Mouse (Mus musculus) midbrain, embryonic 10.5 days (tissue): Measurements from ENCODE around the gene Nsd2. TPM values are rescaled to one million over a fixed set of nuclear protein-coding genes. Genes with fewer than 3 reads are reported as not detected.

Experiments used
- DNase-seq: peaks from one replicate; pipeline ENCODE4 v3.0.0-alpha.2; 2017; ENCODE audit warnings: low spot score
- H3K27ac ChIP-seq: fragments of 300-500 bp; sonication (generic); replicated peaks from 2 replicates; pipeline ENCODE4 v1.5.1; 2016; ENCODE audit warnings: mild to moderate bottlenecking
- H3K27me3 ChIP-seq: fragments of 300-500 bp; sonication (generic); 2 replicates; pipeline ENCODE4 v1.6.1; 2016; ENCODE audit warnings: low read depth, mild to moderate bottlenecking; ENCODE audit not compliant: poor library complexity, severe bottlenecking
- H3K36me3 ChIP-seq: fragments of 300-500 bp; sonication (generic); 2 replicates; pipeline ENCODE4 v1.6.1; 2016; ENCODE audit warnings: mild to moderate bottlenecking, moderate library complexity
- H3K4me1 ChIP-seq: fragments of 300-500 bp; sonication (generic); 2 replicates; pipeline ENCODE4 v1.6.1; 2016
- H3K4me3 ChIP-seq: fragments of 300-500 bp; sonication (generic); 2 replicates; pipeline ENCODE4 v1.5.1; 2016; ENCODE audit warnings: mild to moderate bottlenecking, moderate library complexity
- H3K9me3 ChIP-seq: fragments of 300-500 bp; sonication (generic); replicated peaks from 2 replicates; pipeline ENCODE4 v1.6.1; 2016; ENCODE audit warnings: mild to moderate bottlenecking
- WGBS: fragments of 180-500 bp; shearing (Covaris S2); methylation state at CpG from one replicate; pipeline ENCODE4 v1.1.7; 2016; 5-methylcytosine and 5-hydroxymethylcytosine counted together
- polyA plus RNA-seq: library from polyadenylated mRNA; unstranded; fragments of >200 nt; fragmentation: Nextera tagmentation; extraction: Ambion mirVana; gene quantifications from 2 replicates; pipeline ENCODE4 v1.2.1, GENCODE M21; 2016

Gene Nsd2
- polyA plus RNA-seq, 1 experiment from 2014 or later = 91.0 TPM

- H3K4me1 ChIP-seq = peaks cover 69% of the 10 kb centered on the region
- under 1% methylated on average over 119 of the region's 121 CpGs for WGBS
These were observed 452 bp downstream of the Nsd2 start for GRCm38 (mm10) chr5:33820733-33821621.

GRCm38 (mm10) chr5:33821901-33822427 is 1.4 kb downstream of the Nsd2 start:
- Histone ChIP-seq H3K27ac (peak overlapping the region; percentile 100), H3K9me3 (no peaks in the 10 kb centered on the region), H3K4me1 (peaks cover 75% of the 10 kb centered on the region), H3K4me3 (peak overlapping the region; percentile 99), H3K27me3 (no peaks in the 10 kb centered on the region), H3K36me3 (peaks cover 39% of the 10 kb centered on the region)
- no peak for DNase-seq
- 65% methylated on average over 2 of the region's 2 CpGs for WGBS

More at GRCm38 (mm10) chr5:33820733-33821621, 452 bp downstream of the Nsd2 start:
- Histone ChIP-seq H3K27me3 (no peaks in the 10 kb centered on the region), H3K27ac (peak overlapping the region; percentile 100), H3K36me3 (peaks cover 31% of the 10 kb centered on the region), H3K9me3 (no peaks in the 10 kb centered on the region), H3K4me3 (peak overlapping the region; percentile 99)
- peak; percentile 76 for DNase-seq

- 40% methylated on average over 3 of the region's 3 CpGs for WGBS
- H3K4me1 ChIP-seq = peaks cover 73% of the 10 kb centered on the region
- H3K36me3 ChIP-seq = peaks cover 44% of the 10 kb centered on the region
- no peaks in the 10 kb centered on the region for H3K27me3 ChIP-seq
- DNase-seq = no peak
- H3K27ac ChIP-seq = peak overlapping the region; percentile 100; the same call in 1 of the 2 replicates
- no peaks in the 10 kb centered on the region for H3K9me3 ChIP-seq
- peak overlapping the region; percentile 99 for H3K4me3 ChIP-seq
These were observed 1.9 kb downstream of the Nsd2 start for GRCm38 (mm10) chr5:33822456-33822855.

- peaks cover 70% of the 10 kb centered on the region for H3K36me3 ChIP-seq
- H3K9me3 ChIP-seq = no peaks in the 10 kb centered on the region
- DNase-seq = no peak
- H3K4me1 ChIP-seq = peaks cover 46% of the 10 kb centered on the region
- no peaks in the 10 kb centered on the region for H3K27me3 ChIP-seq
- H3K4me3 ChIP-seq = no peak overlapping the region
- H3K27ac ChIP-seq = no peak overlapping the region
These were observed 5.5 kb downstream of the Nsd2 start for GRCm38 (mm10) chr5:33826001-33826400.

- Histone ChIP-seq H3K36me3 (peaks cover 79% of the 10 kb centered on the region), H3K9me3 (no peaks in the 10 kb centered on the region), H3K27me3 (no peaks in the 10 kb centered on the region), H3K4me3 (no peak overlapping the region), H3K4me1 (peaks cover 33% of the 10 kb centered on the region), H3K27ac (no peak overlapping the region)
- WGBS = 95% methylated on average over 8 of the region's 8 CpGs
- DNase-seq = no peak
These were observed 7.6 kb downstream of the Nsd2 start for GRCm38 (mm10) chr5:33828107-33828506.

- Histone ChIP-seq H3K9me3 (no peaks in the 10 kb centered on the region), H3K36me3 (peaks cover 76% of the 10 kb centered on the region), H3K4me1 (peaks cover 15% of the 10 kb centered on the region), H3K27me3 (no peaks in the 10 kb centered on the region), H3K27ac (no peak overlapping the region), H3K4me3 (no peak overlapping the region)
- WGBS = 94% methylated on average over 3 of the region's 3 CpGs
- DNase-seq = no peak
These were observed 9.4 kb downstream of the Nsd2 start for GRCm38 (mm10) chr5:33829958-33830357.

GRCm38 (mm10) chr5:33830832-33831231 is 10.3 kb downstream of the Nsd2 start:
- Histone ChIP-seq H3K27me3 (no peaks in the 10 kb centered on the region), H3K36me3 (peaks cover 71% of the 10 kb centered on the region), H3K9me3 (no peaks in the 10 kb centered on the region), H3K4me1 (peaks cover 7% of the 10 kb centered on the region), H3K4me3 (no peak overlapping the region), H3K27ac (no peak overlapping the region)
- 80% methylated on average over 1 of the region's 1 CpGs for WGBS
- DNase-seq = no peak

- H3K27me3 ChIP-seq = no peaks in the 10 kb centered on the region
- no peaks in the 10 kb centered on the region for H3K4me1 ChIP-seq
- no peak for DNase-seq
- no peak overlapping the region for H3K27ac ChIP-seq
- peaks cover 97% of the 10 kb centered on the region for H3K36me3 ChIP-seq
- WGBS = 90% methylated on average over 1 of the region's 1 CpGs
- no peak overlapping the region for H3K4me3 ChIP-seq
- no peaks in the 10 kb centered on the region for H3K9me3 ChIP-seq
These were observed 20.8 kb downstream of the Nsd2 start for GRCm38 (mm10) chr5:33841331-33841730.

- no peak overlapping the region for H3K4me3 ChIP-seq
These were observed 22.0 kb downstream of the Nsd2 start for GRCm38 (mm10) chr5:33842549-33842948.

GRCm38 (mm10) chr5:33851466-33851865 is 30.9 kb downstream of the Nsd2 start:
- H3K27me3 ChIP-seq = no peaks in the 10 kb centered on the region
- H3K4me3 ChIP-seq = no peak overlapping the region
- DNase-seq = no peak
- H3K4me1 ChIP-seq = no peaks in the 10 kb centered on the region
- peaks cover 100% of the 10 kb centered on the region for H3K36me3 ChIP-seq
- no peaks in the 10 kb centered on the region for H3K9me3 ChIP-seq
- 89% methylated on average over 4 of the region's 4 CpGs for WGBS
- no peak overlapping the region for H3K27ac ChIP-seq

More at GRCm38 (mm10) chr5:33842549-33842948, 22.0 kb downstream of the Nsd2 start:
- no peaks in the 10 kb centered on the region for H3K27me3 ChIP-seq
- H3K9me3 ChIP-seq = no peaks in the 10 kb centered on the region
- peaks cover 97% of the 10 kb centered on the region for H3K36me3 ChIP-seq
- DNase-seq = no peak
- H3K4me1 ChIP-seq = no peaks in the 10 kb centered on the region
- no peak overlapping the region for H3K27ac ChIP-seq
- WGBS = 94% methylated on average over 4 of the region's 4 CpGs

GRCm38 (mm10) chr5:33853086-33853485 is 32.6 kb downstream of the Nsd2 start:
- Histone ChIP-seq H3K27ac (no peak overlapping the region), H3K27me3 (no peaks in the 10 kb centered on the region), H3K36me3 (peaks cover 100% of the 10 kb centered on the region), H3K9me3 (no peaks in the 10 kb centered on the region), H3K4me1 (no peaks in the 10 kb centered on the region), H3K4me3 (no peak overlapping the region)
- 94% methylated on average over 1 of the region's 1 CpGs for WGBS
- no peak for DNase-seq

GRCm38 (mm10) chr5:33854019-33854418 is 33.5 kb downstream of the Nsd2 start:
- H3K4me3 ChIP-seq = no peak overlapping the region
- no peaks in the 10 kb centered on the region for H3K4me1 ChIP-seq
- no peaks in the 10 kb centered on the region for H3K9me3 ChIP-seq
- H3K27me3 ChIP-seq = no peaks in the 10 kb centered on the region
- H3K27ac ChIP-seq = no peak overlapping the region
- no peak for DNase-seq
- peaks cover 100% of the 10 kb centered on the region for H3K36me3 ChIP-seq
- WGBS = 83% methylated on average over 2 of the region's 2 CpGs

GRCm38 (mm10) chr5:33857693-33858092 is 37.2 kb downstream of the Nsd2 start:
- Histone ChIP-seq H3K27ac (no peak overlapping the region), H3K27me3 (no peaks in the 10 kb centered on the region), H3K4me1 (no peaks in the 10 kb centered on the region), H3K36me3 (peaks cover 99% of the 10 kb centered on the region), H3K4me3 (no peak overlapping the region), H3K9me3 (peaks cover 5% of the 10 kb centered on the region; the same call in 1 of the 2 replicates)
- DNase-seq = no peak
